Mouse (Mus musculus) mouse embryonic stem cell (cell line): Measurements from ENCODE around the gene Ikbke.

Experiments
- in situ Hi-C, 2 experiments: fragments of 300-500 bp; cut with MboI; formaldehyde crosslinking; loops; 1 replicate in 1 of 2; 3 replicates in 1 of 2; pipeline ENCODE4 v1.14.3; 2019 to 2020; ENCODE audit warnings: low sequenced_read_pairs in 2 of 2, low pct_unique_long_range_greater_than_20kb in 1 of 2, mixed read lengths in 1 of 2; ENCODE audit not compliant: unreplicated experiment in 1 of 2

Gene Ikbke

GRCm38 (mm10) chr1:131246433-131247395 is 32.7 kb downstream of the Ikbke start:
- in situ Hi-C loops, result no loop called here

GRCm38 (mm10) chr1:131245926-131246325 is 33.5 kb downstream of the Ikbke start:
- in situ Hi-C loops, result no loop called here

- in situ Hi-C loops, result no loop called here
Observed at GRCm38 (mm10) chr1:131245089-131245856, 34.1 kb downstream of the Ikbke start, which contains the start of gene Rassf5. Gene Rassf5 (minus strand): TSS chr1:131245258.

- in situ Hi-C loops, result no loop called here
Observed at GRCm38 (mm10) chr1:131244536-131245088, 34.8 kb downstream of the Ikbke start.

GRCm38 (mm10) chr1:131242956-131243355 is 36.5 kb downstream of the Ikbke start:
- in situ Hi-C loops, result no loop called here

- in situ Hi-C loops, result no loop called here
Observed at GRCm38 (mm10) chr1:131239576-131240193, 39.7 kb downstream of the Ikbke start.

- in situ Hi-C loops, result no loop called here
Observed at GRCm38 (mm10) chr1:131238931-131239381, 40.5 kb downstream of the Ikbke start.

GRCm38 (mm10) chr1:131236077-131236476 is 43.3 kb downstream of the Ikbke start:
- in situ Hi-C loops, result no loop called here

- in situ Hi-C loops, result no loop called here
Observed at GRCm38 (mm10) chr1:131233527-131233926, 45.9 kb downstream of the Ikbke start.

- in situ Hi-C loops, result no loop called here
Observed at GRCm38 (mm10) chr1:131228659-131229058, 50.7 kb downstream of the Ikbke start.

- in situ Hi-C loops, result no loop called here
Observed at GRCm38 (mm10) chr1:131228225-131228624, 51.2 kb downstream of the Ikbke start.

- in situ Hi-C loops, result no loop called here
Observed at GRCm38 (mm10) chr1:131224848-131225471, 54.4 kb downstream of the Ikbke start.

- in situ Hi-C loops, result no loop called here
Observed at GRCm38 (mm10) chr1:131223345-131223744, 56.1 kb downstream of the Ikbke start.

- in situ Hi-C loops, result no loop called here
Observed at GRCm38 (mm10) chr1:131221822-131222590, 57.4 kb downstream of the Ikbke start.

GRCm38 (mm10) chr1:131218933-131219332 is 60.5 kb downstream of the Ikbke start:
- in situ Hi-C loops, result no loop called here

- in situ Hi-C loops, result no loop called here
Observed at GRCm38 (mm10) chr1:131213361-131213760, 66.0 kb downstream of the Ikbke start.

- in situ Hi-C loops, result no loop called here
Observed at GRCm38 (mm10) chr1:131212956-131213355, 66.5 kb downstream of the Ikbke start.
